Mouse (Mus musculus) stomach, embryonic 14.5 days (tissue): ENCODE data around the gene Pf4. TPM values are rescaled to one million over a fixed set of nuclear protein-coding genes. Genes with fewer than 3 reads are reported as not detected.
"Not testable (repeated sequence)": the region's sequence is repeated elsewhere in the genome, so short reads cannot be mapped to it uniquely, and the experiment has no call there.

ENCODE experiments used
- ATAC-seq: fragments of 200-750 bp; cut with Nextera tagmentation; 2 replicates; pipeline ENCODE4 v1.8.0; 2017; ENCODE audit warnings: low read depth, moderate TSS enrichment; ENCODE audit not compliant: insufficient number of reproducible peaks, insufficient read depth, low FRiP score
- H3K27ac ChIP-seq: fragments of 300-500 bp; sonication (generic); 2 replicates; pipeline ENCODE4 v1.5.1; 2014; ENCODE audit warnings: mild to moderate bottlenecking, low read length, moderate library complexity, mixed read lengths
- H3K27me3 ChIP-seq: fragments of 300-500 bp; sonication (generic); 2 replicates; pipeline ENCODE4 v1.6.1; 2014; ENCODE audit warnings: low read length, control low read depth, mixed read lengths; ENCODE audit not compliant: control insufficient read depth, insufficient read depth
- H3K36me3 ChIP-seq: fragments of 300-500 bp; sonication (generic); 2 replicates; pipeline ENCODE4 v1.6.1; 2014; ENCODE audit warnings: mild to moderate bottlenecking, control low read depth, low read length, moderate library complexity, mixed read lengths; ENCODE audit not compliant: control insufficient read depth, insufficient read depth
- H3K4me1 ChIP-seq: fragments of 300-500 bp; sonication (generic); 2 replicates; pipeline ENCODE4 v1.6.1; 2014; ENCODE audit warnings: low read length, control low read depth, mixed read lengths; ENCODE audit not compliant: control insufficient read depth, insufficient read depth
- H3K4me2 ChIP-seq: fragments of 300-500 bp; sonication (generic); replicated peaks from 2 replicates; pipeline ENCODE4 v1.6.1; 2014; ENCODE audit warnings: low read depth, low read length, control low read depth
- H3K4me3 ChIP-seq: fragments of 300-500 bp; sonication (generic); 2 replicates; pipeline ENCODE4 v1.5.1; 2014; ENCODE audit warnings: low read depth, low read length, control low read depth
- H3K9ac ChIP-seq: fragments of 300-500 bp; sonication (generic); replicated peaks from 2 replicates; pipeline ENCODE4 v1.6.1; 2014; ENCODE audit warnings: low read depth, mild to moderate bottlenecking, control low read depth, low read length, moderate library complexity, mixed read lengths
- H3K9me3 ChIP-seq: fragments of 300-500 bp; sonication (generic); 2 replicates; pipeline ENCODE4 v1.6.1; 2016; ENCODE audit warnings: low read depth, low read length, control low read depth; ENCODE audit not compliant: control insufficient read depth
- WGBS: fragments of 180-500 bp; shearing (Covaris S2); extraction: QIAGEN DNeasy Blood & Tissue Kit; methylation state at CpG from one replicate; pipeline ENCODE4 v1.1.7; 2014; 5-methylcytosine and 5-hydroxymethylcytosine counted together
- microRNA-seq: library from miRNA; unstranded; fragments of <30 nt; microRNA quantifications from one replicate; pipeline ENCODE4, GENCODE M21; 2016
- polyA plus RNA-seq: library from polyadenylated mRNA; unstranded; fragments of >200 nt; fragmentation: Nextera tagmentation; extraction: Ambion mirVana; gene quantifications from 2 replicates; pipeline ENCODE4 v1.2.1, GENCODE M21; 2014

Gene Pf4
- polyA plus RNA-seq, 1 experiment from 2014 or later: 60.2 TPM

- H3K4me1 ChIP-seq, ATAC-seq, H3K4me2 ChIP-seq, H3K27me3 ChIP-seq, H3K36me3 ChIP-seq, H3K9ac ChIP-seq, H3K9me3 ChIP-seq, H3K27ac ChIP-seq, H3K4me3 ChIP-seq: not testable (repeated sequence)
- 96% methylated on average over 2 of the region's 2 CpGs for WGBS
These were observed 23.2 kb downstream of the Pf4 start for GRCm38 (mm10) chr5:90795392-90795791.

GRCm38 (mm10) chr5:90804574-90804973 is 32.3 kb downstream of the Pf4 start:
- Histone ChIP-seq H3K36me3 (no peaks in the 10 kb centered on the region), H3K9me3 (no peaks in the 10 kb centered on the region), H3K4me2 (no peak overlapping the region), H3K4me3 (no peak overlapping the region), H3K27me3 (no peaks in the 10 kb centered on the region), H3K9ac (no peak overlapping the region), H3K4me1 (no peaks in the 10 kb centered on the region), H3K27ac (no peak overlapping the region)
- ATAC-seq: no peak

DNA sequence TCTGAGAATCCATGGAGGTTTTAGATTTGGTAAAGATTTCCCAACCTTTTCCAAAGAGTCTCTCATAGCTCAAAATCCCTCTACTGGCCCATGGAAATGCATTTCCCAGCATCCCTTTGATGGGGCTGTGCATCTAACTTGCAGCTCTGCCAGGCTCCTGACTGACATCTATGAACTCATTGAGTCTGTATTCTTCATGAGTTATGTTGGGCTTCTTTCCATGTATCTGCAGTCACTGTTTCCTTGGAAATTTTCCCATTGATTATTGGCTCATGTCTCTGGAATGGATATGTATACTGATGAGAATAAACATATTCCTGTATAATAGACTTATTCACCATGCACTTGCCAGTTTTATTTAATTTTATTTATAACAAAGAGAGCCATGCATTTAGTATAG is 33.8 kb downstream of the Pf4 start:
- no peaks in the 10 kb centered on the region for H3K9me3 ChIP-seq
- no peak overlapping the region for H3K4me3 ChIP-seq
- no peaks in the 10 kb centered on the region for H3K4me1 ChIP-seq
- H3K36me3 ChIP-seq: no peaks in the 10 kb centered on the region
- no peak for ATAC-seq
- no peak overlapping the region for H3K27ac ChIP-seq
- H3K27me3 ChIP-seq: no peaks in the 10 kb centered on the region
- no peak overlapping the region for H3K4me2 ChIP-seq
- H3K9ac ChIP-seq: no peak overlapping the region

- H3K9me3 ChIP-seq: no peaks in the 10 kb centered on the region
- no peak overlapping the region for H3K27ac ChIP-seq
- ATAC-seq: no peak
- H3K4me1 ChIP-seq: no peaks in the 10 kb centered on the region
- H3K4me2 ChIP-seq: no peak overlapping the region
- H3K36me3 ChIP-seq: no peaks in the 10 kb centered on the region
- no peak overlapping the region for H3K9ac ChIP-seq
- no peak overlapping the region for H3K4me3 ChIP-seq
- WGBS: 56% methylated on average over 3 of the region's 3 CpGs
- no peaks in the 10 kb centered on the region for H3K27me3 ChIP-seq
These were observed 35.1 kb downstream of the Pf4 start for GRCm38 (mm10) chr5:90807176-90807950.

DNA sequence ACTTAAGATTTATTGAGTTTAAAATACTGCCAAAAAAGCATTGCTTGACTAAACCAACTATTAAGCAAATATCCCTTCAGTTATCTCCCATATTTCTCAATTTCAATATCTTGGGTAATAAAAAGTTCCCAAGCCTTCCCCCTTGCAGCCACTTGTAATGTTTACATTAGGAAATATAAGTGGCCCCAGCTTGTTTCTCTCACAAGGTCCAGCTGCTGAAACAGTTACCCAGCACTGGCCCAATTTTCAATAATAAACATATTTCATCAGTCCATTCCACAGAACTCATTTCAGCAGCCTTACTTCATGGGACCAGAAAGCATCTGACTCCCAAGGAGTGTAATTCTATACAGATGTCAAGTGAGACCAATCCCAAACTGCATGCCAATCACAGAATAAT is 47.5 kb downstream of the Pf4 start:
- Histone ChIP-seq H3K27ac (no peak overlapping the region), H3K9me3 (no peaks in the 10 kb centered on the region), H3K4me3 (no peak overlapping the region), H3K9ac (no peak overlapping the region), H3K36me3 (no peaks in the 10 kb centered on the region), H3K4me1 (no peaks in the 10 kb centered on the region), H3K4me2 (no peak overlapping the region), H3K27me3 (no peaks in the 10 kb centered on the region)
- ATAC-seq: no peak

Small RNA genes lying within 50 kb of the gene (microRNA-seq; reads per million reads assigned to microRNA genes)
- gene Gm24322: not detected

Other genes with a start within 250 kb of the Pf4 start
- 0.19 and 0.42 TPM in 2 replicates for gene 5830473C10Rik, start 211.3 kb upstream of the Pf4 start, polyA plus RNA-seq
- 5.5 and 5.8 TPM in 2 replicates for gene Rassf6, start 131.8 kb upstream of the Pf4 start, polyA plus RNA-seq
- gene Cxcl5, start 13.1 kb upstream of the Pf4 start, polyA plus RNA-seq: 0.20 and 0.53 TPM in 2 replicates
- gene Ppbp, start 3.9 kb upstream of the Pf4 start, polyA plus RNA-seq: 2.5 and 3.1 TPM in 2 replicates
- not detected in 2 replicates for gene Cxcl3, start 13.7 kb downstream of the Pf4 start, polyA plus RNA-seq
- gene Cxcl15, start 22.1 kb downstream of the Pf4 start, polyA plus RNA-seq: 3.6 and 5.0 TPM in 2 replicates
- 0.83 and 1.2 TPM in 2 replicates for gene Cxcl1, start 118.8 kb downstream of the Pf4 start, polyA plus RNA-seq
- not detected in 2 replicates for gene Cxcl2, start 131.4 kb downstream of the Pf4 start, polyA plus RNA-seq
- 56.4 and 58.9 TPM in 2 replicates for gene Mthfd2l, start 158.7 kb downstream of the Pf4 start, polyA plus RNA-seq